Mouse (Mus musculus) small intestine, adult 2 months (tissue): ENCODE measurements at regions not wholly inside any gene's neighbourhood (a gene's known extent, or its start where the extent isn't known, plus 50 kb on each side); places are given as distances from the start of the nearest gene placed in this dataset.

Experiments
- H3K27ac ChIP-seq: fragments of 200-500 bp; 2 replicates; pipeline ENCODE4 v1.5.1; 2012; ENCODE audit warnings: low read depth, low read length, control low read depth, inconsistent platforms; ENCODE audit not compliant: insufficient read depth
- H3K27me3 ChIP-seq: fragments of 200-500 bp; 2 replicates; pipeline ENCODE4 v1.6.1; 2012; ENCODE audit warnings: mild to moderate bottlenecking, moderate library complexity, low read length, inconsistent platforms; ENCODE audit not compliant: control insufficient read depth, insufficient read depth
- H3K36me3 ChIP-seq: fragments of 200-500 bp; 2 replicates; pipeline ENCODE4 v1.6.1; 2012; ENCODE audit warnings: mild to moderate bottlenecking, low read length, control low read depth, inconsistent platforms; ENCODE audit not compliant: control insufficient read depth, insufficient read depth
- H3K4me1 ChIP-seq: fragments of 200-500 bp; 2 replicates; pipeline ENCODE4 v1.6.1; 2012; ENCODE audit warnings: low read length, inconsistent platforms, mixed read lengths; ENCODE audit not compliant: control insufficient read depth, insufficient read depth, insufficient read length
- H3K4me3 ChIP-seq: fragments of 200-500 bp; 2 replicates; pipeline ENCODE4 v1.5.1; 2012; ENCODE audit warnings: low read depth, mild to moderate bottlenecking, control low read depth, inconsistent platforms, low read length, moderate library complexity
- CTCF ChIP-seq: fragments of 200-500 bp; IDR thresholded peaks from 2 replicates; pipeline ENCODE4 v1.5.1; 2012; ENCODE audit warnings: low read depth, mild to moderate bottlenecking, control low read depth, inconsistent platforms, low read length, moderate library complexity, mixed read lengths; ENCODE audit not compliant: insufficient replicate concordance, insufficient read length; ENCODE audit errors: extremely low read depth
- POLR2A ChIP-seq: fragments of 200-500 bp; IDR thresholded peaks from 2 replicates; pipeline ENCODE4 v1.6.1; 2012; ENCODE audit warnings: low read depth, mild to moderate bottlenecking, control low read depth, inconsistent platforms, low read length, moderate library complexity
- WGBS: fragments of 180-500 bp; shearing (Covaris S2); methylation state at CpG from one replicate; pipeline ENCODE4 v1.1.7; 2018; 5-methylcytosine and 5-hydroxymethylcytosine counted together

DNA sequence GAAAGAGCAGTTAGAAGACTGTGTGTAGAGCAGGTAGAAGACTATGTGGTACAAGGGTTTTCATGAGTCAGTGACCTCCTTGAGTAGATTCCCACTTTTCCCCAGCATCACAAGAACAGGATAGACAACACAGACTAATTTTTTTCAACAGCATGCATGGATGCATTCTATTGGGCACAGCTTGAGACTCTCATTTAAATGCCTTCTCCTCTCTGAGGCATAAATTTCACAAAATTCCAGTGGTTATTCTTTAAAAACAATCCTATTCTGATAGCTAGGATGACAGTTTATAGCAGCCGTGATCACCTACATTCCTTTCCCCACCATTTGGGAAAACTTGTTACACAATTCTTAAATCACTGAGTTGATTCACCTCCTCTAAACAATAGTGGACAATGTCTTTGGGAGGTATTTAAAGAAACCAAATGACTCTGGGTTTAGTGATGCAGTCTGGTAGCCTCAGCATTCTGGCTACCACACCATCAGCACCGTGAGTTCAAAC lies 418.7 kb downstream of the Hs3st1 start:
- WGBS = 93% methylated on average over 2 of the region's 2 CpGs
- Histone ChIP-seq H3K27ac (no peak overlapping the region), H3K4me3 (no peak overlapping the region), H3K4me1 (no peaks in the 10 kb centered on the region), H3K27me3 (no peaks in the 10 kb centered on the region), H3K36me3 (no peaks in the 10 kb centered on the region)
- TF ChIP-seq CTCF (no peak), POLR2A (no peak)

DNA sequence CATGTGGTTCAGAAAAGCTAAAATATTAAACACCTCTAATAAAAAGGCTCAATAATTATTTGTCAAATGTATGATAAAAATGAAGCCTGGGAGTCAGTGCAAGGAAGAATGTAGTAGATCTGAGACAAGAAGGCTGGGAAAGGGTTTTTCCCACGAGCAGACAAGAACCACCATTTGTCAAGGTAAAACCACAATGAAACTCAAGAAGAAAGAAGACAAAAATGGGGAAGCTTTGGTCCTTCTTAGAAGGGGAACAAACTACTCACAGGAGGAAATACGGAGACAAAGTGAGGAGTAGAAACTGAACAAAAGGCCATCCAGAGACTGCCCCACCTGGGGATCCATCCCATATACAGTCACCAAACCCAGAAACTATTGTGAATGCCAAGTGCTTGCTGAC lies 420.0 kb downstream of the Hs3st1 start:
- H3K4me1 ChIP-seq = no peaks in the 10 kb centered on the region
- H3K27me3 ChIP-seq = no peaks in the 10 kb centered on the region
- no peaks in the 10 kb centered on the region for H3K36me3 ChIP-seq
- no peak overlapping the region for H3K27ac ChIP-seq
- no peak overlapping the region for H3K4me3 ChIP-seq
- WGBS = 74% methylated on average over 2 of the region's 2 CpGs
- no peak for TF ChIP-seq CTCF
- TF ChIP-seq POLR2A = no peak

DNA sequence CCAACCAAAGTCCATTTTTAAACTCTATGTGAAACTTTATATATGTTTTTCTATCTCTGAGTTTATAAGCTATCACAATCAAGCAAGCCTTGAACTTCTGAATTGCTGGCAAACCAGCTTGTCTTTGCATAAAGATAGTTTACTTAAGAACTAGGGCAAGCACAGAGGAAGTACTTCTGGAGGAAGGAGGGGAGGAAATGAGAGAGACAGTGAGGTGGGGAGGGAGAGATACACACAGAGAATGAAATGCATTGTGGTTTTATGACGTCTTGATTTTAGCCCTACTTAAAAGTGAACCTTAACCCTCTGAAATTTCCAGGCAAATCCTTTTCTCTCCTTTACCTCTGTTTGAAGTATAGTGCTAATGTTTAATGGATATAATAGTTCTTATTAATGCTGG lies 421.0 kb downstream of the Hs3st1 start:
- 2% methylated on average over 1 of the region's 1 CpGs for WGBS
- H3K36me3 ChIP-seq = no peaks in the 10 kb centered on the region

DNA sequence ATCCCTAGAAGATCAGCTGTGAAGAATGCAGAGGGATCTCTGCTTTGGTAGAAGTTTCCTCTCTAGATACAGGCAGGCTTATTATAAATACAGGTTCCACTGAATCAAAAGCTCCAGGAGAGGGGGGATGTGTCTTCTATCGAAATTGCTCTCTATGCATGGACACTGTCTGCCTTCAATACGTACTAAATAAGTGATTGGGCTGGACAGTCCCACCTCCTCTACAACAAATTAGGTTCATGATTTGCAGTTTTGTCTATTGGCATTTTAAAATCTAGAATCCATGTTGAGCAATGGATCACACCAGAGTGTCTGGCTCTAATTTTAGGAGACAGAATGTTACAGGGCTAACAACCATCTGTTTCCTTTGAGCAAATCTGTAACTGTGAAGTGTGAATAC lies 429.9 kb downstream of the Hs3st1 start:
- Histone ChIP-seq H3K27ac (no peak overlapping the region), H3K36me3 (no peaks in the 10 kb centered on the region), H3K4me1 (no peaks in the 10 kb centered on the region), H3K4me3 (no peak overlapping the region), H3K27me3 (no peaks in the 10 kb centered on the region)
- 69% methylated on average over 2 of the region's 2 CpGs for WGBS
- TF ChIP-seq CTCF (no peak), POLR2A (no peak)

More for the DNA sequence above, 421.0 kb downstream of the Hs3st1 start:
- Histone ChIP-seq H3K27ac (no peak overlapping the region), H3K27me3 (no peaks in the 10 kb centered on the region), H3K4me1 (no peaks in the 10 kb centered on the region), H3K4me3 (no peak overlapping the region)
- TF ChIP-seq CTCF = no peak
- TF ChIP-seq POLR2A = no peak

DNA sequence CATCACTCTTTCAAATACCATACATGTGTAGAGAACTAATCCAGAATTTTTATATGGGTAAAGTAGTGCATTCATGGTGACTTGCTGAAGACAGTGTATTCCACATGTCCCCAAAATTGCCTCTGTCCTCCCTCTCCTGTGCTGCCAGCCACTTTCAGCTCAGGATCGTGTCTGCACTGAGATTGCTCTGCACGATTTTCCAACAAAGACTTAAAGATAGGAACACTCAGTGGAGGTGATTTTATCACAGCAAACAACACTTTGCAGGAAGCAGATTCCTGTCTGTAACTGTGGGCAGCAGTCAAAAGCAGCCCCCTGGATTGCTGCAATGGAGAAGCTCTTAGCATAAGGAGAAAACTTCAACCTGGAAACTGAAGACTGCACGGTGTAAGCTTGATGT lies 438.8 kb downstream of the Hs3st1 start:
- H3K27ac ChIP-seq = no peak overlapping the region
- 57% methylated on average over 3 of the region's 3 CpGs for whole genome bisulfite sequencing
- TF ChIP-seq CTCF (no peak), POLR2A (no peak)
- H3K4me3 ChIP-seq = no peak overlapping the region
- H3K27me3 ChIP-seq = no peaks in the 10 kb centered on the region
- no peaks in the 10 kb centered on the region for H3K4me1 ChIP-seq
- no peaks in the 10 kb centered on the region for H3K36me3 ChIP-seq

DNA sequence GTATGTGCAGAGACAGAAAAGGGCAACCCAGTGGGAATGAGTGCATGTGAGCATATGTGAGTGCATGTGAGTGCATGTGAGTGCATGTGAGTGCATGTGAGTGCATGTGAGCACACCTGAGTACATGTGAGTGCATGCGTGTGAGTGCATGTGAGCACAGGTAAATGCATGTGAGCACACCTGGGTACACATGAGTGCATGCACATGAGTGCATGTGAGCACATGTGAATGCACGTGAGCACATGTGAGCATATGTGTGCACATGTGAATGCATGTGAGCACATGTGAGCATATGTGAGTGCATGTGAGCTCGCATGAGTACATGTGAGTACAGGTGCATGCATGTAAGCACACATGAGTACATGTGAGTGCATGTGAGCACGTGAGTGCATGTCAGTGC lies 434.6 kb upstream of the Clnk start:
- WGBS = 88% methylated on average over 4 of the region's 4 CpGs
- Histone ChIP-seq H3K27me3 (no peaks in the 10 kb centered on the region), H3K4me3 (no peak overlapping the region), H3K36me3 (no peaks in the 10 kb centered on the region), H3K27ac (no peak overlapping the region), H3K4me1 (no peaks in the 10 kb centered on the region)
- no peak for TF ChIP-seq CTCF
- TF ChIP-seq POLR2A = no peak

DNA sequence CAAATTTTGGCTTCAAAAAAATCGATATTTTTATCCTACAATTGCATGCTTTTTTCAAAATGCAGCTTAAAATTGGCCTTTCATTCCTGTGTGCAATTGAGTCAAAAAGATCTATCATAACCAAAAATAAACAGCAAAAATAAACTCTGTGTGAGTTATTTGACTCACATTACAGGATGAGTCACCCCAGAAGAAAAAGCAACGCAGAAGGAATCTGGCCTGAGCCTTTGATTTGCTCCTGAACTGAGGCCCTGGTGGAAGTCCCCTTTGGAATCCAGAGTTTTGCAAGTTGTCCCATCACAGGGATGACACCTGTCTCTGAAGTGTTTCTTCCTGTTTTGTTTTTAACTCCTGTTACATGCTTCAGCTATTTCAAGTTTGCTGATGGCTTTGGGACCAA lies 429.2 kb upstream of the Clnk start:
- Histone ChIP-seq H3K4me3 (no peak overlapping the region), H3K27ac (no peak overlapping the region), H3K27me3 (no peaks in the 10 kb centered on the region), H3K4me1 (no peaks in the 10 kb centered on the region), H3K36me3 (no peaks in the 10 kb centered on the region)
- WGBS = 49% methylated on average over 2 of the region's 2 CpGs
- no peak for TF ChIP-seq POLR2A
- TF ChIP-seq CTCF = no peak

DNA sequence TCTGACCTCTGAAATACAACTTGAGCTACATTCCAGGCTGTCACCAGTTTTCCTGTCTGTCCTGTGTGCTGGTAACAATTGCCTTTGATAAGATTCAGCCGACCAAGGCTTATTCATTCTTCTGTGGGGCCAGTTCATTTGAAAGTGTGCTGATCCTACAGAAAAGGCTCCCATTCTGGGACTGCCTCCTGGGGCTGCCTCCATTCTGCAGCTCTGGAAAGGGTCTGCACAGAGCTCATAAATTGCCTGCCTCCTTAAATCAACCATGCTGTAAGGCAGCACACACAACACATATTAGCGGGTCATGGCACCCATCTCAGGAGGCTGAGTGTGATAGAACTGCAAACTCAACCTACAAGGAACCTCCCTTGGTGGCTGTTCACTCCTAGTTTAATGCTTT lies 416.2 kb upstream of the Clnk start:
- 59% methylated on average over 2 of the region's 2 CpGs for WGBS
- TF ChIP-seq CTCF (no peak), POLR2A (no peak)
- Histone ChIP-seq H3K27me3 (no peaks in the 10 kb centered on the region), H3K27ac (no peak overlapping the region), H3K4me3 (no peak overlapping the region), H3K36me3 (no peaks in the 10 kb centered on the region), H3K4me1 (no peaks in the 10 kb centered on the region)
